Mouse (Mus musculus) T-helper 2 cell (primary cell): Measurements from ENCODE around the gene Acsbg1.
"Not testable (repeated sequence)": the region's sequence is repeated elsewhere in the genome, so short reads cannot be mapped to it uniquely, and the experiment has no call there.

ENCODE experiments used
- in situ Hi-C: fragments of 300-600 bp; cut with MboI, MseI; formaldehyde crosslinking; loops from one replicate; pipeline ENCODE4 v1.15.1; 2025; ENCODE audit warnings: high pct_unique_total_duplicates

Gene Acsbg1

DNA sequence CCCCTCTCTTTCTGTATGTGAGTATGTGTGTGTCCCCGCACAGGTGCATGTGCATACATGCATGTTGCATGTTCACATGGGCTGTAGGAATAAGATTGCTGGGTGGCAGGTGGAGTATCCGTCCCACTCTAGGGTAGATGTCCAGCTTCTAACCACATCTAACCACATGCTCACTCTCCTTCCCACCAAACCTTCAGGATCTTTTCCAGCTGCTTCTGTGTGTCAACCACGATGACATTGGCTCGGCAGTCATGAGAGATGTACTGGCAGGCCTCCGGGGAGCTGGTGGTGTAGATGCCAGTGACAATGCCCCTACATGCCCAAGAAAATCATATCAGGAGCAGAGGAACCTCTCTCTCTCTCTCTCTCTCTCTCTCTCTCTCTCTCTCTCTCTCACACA is 34.4 kb downstream of the Acsbg1 start:
- in situ Hi-C loops: loop anchor here (5.0 to 25.0 kb wide), 2 partner anchors 50 to 640 kb away; partner anchors contain the start of gene Elmod1

DNA sequence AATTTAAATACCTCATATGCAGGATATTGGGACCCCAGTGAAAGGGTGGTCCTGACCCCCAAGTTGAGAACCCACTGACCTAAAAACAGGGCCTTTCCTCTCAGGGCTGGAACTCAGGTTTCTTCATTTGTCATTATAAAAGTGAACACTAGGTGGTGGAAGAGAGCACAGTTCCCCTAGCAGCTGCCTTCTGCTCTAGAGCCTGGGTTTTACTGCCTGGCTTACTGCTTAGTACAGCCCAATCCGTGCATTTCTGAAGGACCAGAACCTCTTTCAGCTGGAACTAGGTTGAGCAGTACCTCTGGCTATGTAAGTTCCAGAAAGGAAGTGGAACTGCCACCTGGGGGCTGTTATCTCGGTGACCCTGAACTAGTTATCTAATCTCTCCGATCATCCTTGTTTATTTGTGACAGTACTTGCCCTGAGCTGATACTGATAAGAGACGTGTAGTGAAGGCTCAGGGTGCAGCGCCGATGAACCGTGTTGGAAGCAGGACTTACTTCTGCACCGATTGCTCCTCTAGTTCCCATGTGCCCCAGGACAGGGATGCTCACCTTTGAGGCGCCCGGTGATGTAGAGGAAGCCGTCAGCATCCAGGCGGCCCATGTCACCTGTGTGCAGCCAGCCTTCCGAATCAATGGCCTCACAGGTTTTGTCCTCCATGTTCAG is 47.4 kb downstream of the Acsbg1 start:
- in situ Hi-C loops: no loop called here

DNA sequence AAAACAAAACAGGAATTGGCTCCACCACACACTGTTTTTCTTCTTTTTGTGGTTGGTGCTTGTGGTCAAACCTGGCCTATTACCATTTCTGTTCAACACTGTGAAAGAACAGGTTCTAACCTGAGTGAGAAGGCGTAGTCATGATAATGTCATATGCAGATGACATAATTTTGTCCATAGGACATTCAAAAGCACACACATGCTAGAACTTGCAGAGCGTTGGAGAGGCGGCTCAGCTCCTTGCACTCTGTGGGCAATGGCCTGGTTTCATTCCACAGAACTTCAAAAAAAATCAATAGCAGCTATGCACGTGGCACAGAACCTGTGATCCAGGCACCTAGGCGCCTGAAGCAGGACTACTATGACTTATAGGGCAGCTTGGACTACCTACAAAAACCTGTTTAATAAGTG is 48.9 kb downstream of the Acsbg1 start:
- in situ Hi-C loops: no loop called here

DNA sequence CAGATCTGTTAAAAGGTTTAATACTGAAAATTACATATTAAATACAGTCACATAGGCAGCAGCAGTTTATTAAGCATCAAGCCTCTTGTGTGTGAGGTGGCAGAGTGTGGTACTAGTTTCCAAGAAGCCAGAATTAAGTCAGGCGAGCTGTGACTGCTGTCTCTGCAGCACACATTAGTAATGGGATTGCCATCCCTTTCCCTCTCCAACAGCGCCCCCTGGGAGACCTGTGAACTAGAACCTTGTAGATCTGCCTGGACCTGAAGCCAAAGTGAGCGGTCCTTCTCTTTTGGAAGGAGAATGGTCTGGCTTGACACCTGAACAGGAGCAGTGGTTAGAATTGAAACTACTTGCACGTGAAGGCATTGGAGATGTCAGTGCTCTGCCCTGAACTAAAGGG is 56.8 kb downstream of the Acsbg1 start:
- in situ Hi-C loops: no loop called here

DNA sequence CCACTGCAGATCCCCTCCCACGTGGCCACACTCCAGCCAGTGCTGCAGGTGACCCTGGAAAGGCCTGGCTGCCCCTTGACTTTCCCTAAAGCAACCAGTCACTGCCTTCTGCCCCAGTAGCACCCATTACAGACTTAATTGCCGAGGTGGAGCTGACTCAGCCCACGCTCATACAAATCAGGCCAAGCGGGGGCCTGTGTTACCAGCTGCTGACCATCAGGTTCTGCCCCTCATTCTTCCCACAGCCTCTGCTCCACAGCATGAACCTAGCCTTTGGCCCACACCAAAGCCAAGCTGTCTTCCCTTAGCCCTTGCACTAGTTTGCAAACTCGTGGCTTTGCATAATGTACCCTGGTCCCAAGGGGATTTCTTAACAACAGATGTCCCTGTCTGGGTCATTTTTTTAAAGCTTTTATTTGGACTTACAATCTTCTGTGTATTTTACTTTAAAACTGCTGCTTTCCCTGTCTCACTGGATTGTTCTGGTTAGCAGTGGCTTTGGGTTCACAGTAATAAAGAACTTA is 57.5 kb downstream of the Acsbg1 start:
- in situ Hi-C loops: no loop called here

DNA sequence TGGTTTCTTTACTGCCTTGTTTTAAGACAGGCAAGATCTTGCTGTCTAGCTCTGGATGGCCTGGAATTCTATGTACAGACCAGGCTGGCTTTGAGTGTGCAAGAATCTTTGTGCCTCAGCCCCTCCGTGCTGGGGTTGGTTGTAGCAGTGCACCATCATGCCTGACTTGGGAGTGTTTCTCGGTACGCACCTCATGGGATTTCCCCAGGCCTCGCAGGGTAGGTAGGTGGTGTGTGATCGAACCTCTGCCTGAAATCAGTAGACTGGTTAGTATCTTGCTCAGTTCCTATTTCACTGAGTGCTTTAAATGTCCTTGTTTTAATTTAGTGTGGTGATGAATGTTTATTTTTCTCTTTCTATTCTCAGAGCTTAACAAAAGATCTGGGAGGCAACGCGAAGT is 58.8 kb downstream of the Acsbg1 start:
- in situ Hi-C loops: no loop called here

DNA sequence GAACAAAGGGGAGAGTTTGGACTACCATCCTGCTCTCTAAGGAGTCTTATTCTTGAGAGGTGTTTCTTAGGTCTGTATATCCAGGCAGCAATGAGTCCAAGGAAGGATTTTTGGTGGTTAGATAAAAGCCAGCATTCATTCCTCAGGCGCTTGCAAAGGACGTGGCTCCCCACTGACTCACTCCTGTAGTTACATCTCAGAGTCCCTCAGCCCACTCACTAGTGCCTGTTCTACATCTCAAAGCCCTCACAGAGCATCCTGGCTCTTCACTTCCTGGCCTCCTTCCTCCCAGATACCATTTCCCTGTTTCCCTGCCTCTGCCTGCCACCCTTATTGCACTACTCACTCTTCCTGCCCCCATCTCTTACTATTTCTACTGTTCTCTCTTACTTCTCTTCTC is 59.3 kb downstream of the Acsbg1 start:
- in situ Hi-C loops: no loop called here

DNA sequence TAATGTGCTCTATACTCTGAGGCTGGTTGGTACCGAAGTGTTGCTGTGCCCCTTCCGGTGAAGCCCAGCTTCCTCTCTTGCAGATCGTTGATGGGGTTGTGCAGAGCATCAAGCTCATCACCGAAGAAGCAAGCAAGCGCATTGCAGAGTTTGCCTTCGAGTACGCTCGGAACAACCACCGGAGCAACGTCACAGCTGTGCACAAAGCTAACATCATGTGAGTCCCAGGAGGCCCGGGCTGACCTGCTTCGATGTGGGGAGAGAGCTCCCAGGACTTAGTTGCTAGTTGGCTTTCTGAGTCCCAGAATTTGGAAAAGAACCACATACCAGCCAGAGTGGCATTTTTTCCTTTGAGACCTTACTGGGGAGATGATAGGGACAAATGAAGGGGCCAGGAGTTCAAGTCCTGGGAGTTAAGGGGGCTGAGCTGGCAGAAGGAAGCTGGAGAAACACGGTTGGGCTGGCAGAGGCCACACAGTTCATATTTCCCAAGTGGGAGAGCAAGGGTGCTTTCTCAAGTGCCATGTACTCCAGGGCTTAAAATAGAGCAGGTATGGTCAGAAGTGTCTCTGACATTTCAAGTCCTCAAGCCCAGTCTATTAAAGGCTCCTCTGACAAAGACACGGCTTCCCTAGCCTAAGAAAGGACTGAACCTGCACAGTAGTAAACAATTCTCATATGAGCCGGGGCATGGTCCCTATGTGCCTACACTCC is 64.8 kb downstream of the Acsbg1 start:
- in situ Hi-C loops: no loop called here

DNA sequence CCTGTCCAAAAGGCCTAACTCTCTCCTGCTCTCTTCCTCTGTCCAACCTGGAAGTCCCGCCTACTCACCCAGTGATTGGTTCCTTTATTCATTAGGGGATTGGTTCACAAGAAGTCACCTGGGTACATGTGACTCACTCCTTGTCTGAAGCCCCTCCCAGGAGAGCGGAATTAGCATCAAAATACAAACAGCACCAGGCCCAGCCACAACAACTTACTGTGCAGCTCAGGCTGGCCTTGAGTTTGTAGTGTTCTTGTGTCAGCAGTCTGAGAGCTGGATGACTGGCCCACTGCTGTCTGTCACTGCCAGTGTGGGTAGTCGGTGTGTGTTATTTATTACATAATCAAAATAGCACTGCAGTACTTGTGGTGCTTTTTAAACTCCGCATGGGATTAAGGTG is 68.0 kb downstream of the Acsbg1 start:
- in situ Hi-C loops: not testable (repeated sequence)

DNA sequence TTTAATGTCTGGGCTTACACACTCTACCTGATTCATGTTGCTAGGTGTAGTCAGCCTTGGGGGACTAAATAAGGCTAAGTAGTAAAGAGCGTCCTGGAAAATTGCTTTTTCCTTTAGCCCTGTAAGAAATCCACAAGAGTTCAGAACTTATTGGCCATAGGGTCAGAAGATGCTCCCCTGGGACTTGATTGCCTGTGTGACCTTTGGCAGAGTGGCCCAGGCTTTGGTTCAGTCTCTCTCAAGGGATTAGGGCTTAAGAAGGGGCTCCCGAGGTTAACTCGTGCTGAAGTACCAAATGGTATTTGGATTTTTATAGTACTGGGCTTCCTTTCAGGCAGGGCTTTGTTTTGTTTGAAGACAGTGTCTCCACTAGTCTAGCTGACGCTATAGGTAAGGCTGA is 73.8 kb downstream of the Acsbg1 start:
- in situ Hi-C loops: no loop called here

DNA sequence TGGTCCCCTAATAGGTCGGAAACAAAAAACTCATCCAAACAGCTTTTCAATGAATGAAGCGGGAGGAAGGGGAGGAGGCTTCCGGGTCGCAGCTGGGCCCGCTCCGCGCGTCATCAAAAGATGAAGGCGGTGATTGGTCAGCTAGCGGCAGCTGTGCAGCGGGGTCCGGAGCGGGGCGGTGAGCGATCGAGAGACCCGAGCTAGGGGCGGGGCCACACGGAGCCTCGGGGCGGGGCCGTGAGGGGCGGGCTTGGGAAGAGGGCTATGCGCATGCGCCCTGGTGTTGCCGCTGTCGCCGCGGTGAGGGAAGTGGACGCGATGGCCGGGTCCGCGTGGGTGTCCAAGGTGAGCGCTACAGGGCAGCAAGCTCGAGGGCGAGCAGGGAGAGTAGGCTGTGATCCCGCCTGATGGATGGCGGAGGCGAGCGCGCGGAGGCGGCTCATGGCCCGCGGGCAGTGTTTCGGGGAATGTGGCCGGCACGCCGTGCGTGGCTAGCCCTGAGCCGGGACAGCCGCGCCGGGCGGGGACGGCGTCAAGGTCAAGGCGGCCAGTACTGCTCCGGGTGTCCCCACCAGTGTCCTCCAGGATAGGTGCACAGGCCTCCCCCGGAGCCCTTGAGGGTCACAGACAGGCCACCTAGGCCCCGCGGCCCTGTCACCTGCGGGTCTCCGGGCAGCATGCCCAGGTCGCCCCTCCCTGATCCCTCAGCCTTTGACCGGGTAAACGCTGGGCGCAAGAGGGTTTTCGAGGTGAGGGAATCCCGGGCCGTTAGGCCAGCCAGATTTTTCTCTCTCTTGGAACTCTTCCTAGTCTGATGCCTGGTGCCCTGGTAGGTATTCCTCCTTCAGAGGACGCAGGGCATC is 75.2 kb downstream of the Acsbg1 start, which contains the start of gene Idh3a:
TSS of gene Idh3a (plus strand) at position 136 of the 863 bp plus-strand sequence.
- in situ Hi-C loops: no loop called here

DNA sequence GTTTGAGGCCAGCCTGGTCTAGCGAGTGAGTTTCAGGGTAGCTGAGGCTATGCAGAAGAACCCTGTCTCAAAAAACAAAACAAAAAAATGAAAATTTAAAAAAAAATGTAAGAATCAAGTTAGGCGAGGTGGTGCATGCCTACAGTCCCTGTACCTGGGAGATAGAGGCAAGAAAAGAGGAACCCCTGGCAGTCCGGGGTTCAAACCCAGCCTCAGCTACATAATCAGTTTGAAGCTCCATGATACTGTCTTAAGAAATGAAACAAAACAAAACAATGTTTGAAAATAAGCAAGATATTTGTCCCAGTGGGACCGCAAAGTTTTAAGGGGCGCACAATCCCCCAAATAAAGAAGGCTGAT is 75.9 kb downstream of the Acsbg1 start:
- in situ Hi-C loops: no loop called here

DNA sequence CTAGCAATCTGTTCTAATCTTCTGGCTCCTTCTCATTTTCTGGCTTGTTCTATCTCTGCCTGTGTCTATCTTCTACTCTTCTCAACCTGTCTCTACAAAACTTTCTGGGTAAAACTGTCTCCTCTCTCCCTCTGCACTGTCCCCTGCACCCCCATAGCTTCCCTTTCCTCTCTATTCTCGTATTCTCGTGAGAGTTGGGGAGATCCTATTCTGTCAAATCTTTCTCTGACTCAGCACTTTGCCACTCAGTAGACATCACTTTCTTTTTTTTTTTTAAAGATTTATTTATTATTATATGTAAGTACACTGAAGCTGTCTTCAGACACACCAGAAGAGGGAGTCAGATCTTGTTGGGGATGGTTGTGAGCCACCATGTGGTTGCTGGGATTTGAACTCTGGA is 77.5 kb downstream of the Acsbg1 start:
- in situ Hi-C loops: not testable (repeated sequence)

DNA sequence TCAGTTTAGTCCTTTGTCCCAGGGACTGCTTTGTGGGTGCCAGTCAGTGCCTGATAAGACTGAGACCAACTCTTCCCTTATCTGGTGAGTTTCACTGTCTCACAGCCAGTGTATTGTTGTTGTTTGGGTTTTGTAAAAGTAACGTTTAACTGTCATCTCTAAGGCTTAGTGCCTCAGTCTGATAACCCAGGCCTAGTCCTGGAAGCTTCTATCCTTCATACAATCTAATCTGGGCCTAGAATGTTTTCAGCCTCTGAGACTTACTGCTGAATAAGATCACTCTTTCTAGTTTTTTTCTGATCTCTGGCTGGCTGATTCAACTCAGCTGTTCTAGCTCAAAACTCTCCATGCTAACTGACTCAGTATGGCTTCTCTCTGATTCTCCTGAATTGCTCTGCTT is 78.0 kb downstream of the Acsbg1 start:
- in situ Hi-C loops: no loop called here

DNA sequence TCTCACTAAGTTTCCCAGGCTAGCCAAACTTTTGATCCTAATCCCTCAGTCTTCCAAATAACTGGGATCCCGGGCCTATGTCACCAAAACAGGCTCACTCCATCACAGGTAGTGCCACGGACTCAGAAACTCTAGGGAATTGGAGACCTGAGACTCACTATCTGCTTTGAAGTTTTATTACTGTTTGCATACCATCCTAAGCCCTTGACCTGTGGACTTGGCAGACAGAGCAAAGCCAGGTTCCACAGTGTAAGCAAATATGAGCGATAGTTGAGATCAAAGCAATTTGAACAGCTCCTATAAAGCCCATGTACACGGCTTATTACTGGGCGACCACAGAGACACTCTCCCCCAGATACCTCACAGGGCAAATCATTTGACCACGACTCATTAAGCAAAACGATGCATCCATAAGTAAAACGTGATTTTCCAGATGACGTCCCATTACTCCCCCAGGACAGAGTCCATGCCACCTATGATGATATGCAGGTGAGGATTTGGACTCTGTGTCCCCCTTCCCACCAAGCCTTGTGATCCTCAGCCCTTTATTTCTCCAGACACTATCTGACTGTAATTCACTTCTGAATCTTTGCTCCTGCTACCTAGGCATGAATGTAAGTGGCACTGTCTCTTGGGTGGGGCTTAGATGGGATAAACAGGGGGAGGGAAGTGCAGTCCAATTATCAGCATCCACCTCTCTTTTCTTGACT is 90.4 kb downstream of the Acsbg1 start:
- in situ Hi-C loops: no loop called here

DNA sequence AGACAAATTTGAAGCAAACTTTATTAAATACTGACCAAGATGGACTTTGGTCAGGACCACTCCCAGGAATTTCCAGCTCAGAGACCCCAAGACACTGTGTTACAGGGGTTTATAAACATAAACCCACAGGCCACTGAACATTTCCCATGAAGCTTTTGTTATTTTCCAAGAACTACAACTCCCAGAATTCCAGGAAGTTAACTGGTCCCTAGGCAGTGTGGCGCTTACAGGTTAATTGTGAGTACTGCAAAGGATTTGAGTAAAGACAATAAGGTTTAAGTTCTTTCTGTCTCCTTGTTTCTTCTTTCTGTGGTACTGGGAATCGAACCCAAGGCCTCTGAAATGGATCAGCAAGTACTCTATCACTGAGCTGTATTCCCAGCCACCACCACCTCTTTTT is 92.9 kb downstream of the Acsbg1 start:
- in situ Hi-C loops: no loop called here

DNA sequence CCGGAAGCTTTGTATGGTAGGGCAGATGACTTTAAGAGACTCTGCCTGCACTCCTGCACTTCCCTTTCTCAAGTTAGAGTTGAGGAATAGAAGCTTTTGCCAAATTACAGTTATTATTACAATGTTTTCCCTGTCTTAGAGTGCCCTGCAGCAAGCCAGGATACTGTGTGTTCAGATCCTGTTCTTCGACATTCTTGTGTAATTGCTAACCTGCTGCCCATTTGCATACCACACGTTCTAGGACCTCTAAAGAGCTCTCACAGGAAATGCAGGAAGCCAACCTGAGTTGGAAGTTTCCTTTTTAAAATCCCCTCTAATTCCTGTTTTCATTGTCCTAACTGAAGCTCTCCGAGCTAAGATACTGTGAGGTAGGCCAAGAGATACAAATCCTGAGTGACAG is 94.7 kb downstream of the Acsbg1 start:
- in situ Hi-C loops: no loop called here

DNA sequence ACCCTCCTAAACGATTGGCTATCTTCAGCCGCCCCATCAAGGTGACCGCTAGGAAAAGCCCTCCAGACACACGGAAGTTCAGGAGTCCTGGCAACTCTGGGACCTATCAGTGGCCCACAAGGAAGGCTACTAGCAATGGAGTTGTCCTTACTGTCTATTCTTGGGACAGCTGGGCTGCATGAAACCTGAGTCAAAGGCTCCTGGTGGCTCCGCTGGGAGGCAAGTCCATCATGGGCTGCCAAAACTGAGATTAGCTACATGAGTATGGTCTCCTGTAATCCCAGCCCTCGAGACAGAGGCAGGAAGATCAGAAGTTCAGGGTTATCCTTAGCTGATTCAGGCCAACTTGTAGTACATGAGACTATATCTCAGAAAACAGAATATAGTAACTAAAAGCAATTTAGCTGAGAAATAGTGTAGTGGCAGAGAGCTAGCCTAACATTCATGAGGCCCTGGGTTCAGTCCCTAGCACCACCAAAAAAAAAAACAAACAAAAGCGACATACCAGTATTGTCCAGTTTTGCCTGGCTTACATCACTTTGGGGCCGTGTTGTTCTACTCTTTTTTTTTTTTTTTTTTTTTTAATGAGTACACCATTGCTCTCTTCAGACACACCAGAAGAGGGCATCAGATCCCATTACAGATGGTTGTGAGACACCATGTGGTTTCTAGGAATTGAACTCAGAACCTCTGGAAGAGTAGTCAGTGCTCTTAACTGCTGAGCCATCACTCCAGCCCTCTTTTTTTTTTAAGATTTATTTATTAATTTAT is 100.7 kb downstream of the Acsbg1 start:
- in situ Hi-C loops: no loop called here

DNA sequence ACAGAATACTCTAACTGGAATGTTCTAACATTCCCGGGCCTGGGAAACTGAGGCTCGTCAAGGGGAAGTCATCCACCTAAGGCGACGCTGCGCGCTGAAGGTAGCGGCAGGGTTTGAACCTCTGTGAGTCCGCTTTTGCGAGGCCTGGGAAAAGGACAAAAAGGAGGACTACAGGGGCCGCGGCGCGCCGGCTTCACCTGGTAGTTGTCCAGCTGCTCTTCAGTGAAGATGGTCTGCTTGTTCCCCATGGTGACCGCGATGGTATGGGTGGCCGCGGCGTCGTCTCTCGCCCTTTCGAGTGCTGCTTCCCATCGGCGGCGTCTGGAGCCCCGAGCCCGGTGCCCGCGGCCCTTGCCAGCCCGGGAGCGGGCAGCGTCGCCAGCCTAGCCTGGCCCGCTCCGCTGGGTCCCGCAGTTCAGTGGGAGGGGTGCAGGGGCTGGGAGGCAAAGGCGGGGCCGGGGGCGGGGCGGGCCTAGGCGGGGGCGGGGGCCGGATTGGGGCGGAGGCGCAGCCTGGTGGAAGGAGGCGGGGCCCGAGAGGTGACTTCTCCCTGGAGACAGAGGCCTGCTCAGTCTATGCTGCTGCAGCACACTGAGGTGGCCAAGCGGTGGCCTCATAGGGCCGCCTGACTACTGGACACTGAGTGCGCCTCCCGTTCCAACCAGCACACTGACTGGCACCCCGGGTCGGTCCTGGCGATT is 101.7 kb downstream of the Acsbg1 start, which contains the start of gene Cib2:
TSS of gene Cib2 (minus strand) at position 448 of the 701 bp plus-strand sequence.
- in situ Hi-C loops: no loop called here

DNA sequence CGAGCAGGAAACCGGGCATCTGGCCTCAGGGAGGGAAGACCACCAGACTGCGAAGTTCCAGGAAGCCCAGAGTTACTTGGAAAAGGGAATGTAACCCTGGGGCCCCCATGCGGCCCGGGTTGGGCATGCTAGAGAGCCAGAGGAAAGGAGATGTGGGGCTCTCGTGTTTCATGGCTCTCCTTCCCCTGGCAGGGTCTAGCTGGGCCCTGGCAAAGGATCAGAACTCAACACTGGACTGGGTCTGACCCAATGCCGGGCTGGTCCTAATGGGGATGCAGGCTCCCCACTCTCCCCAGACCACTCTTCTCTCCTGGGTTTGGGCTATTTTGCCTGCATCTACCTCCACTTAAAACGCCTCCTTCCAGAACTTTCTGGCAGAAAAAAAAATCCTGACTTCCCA is 102.9 kb downstream of the Acsbg1 start:
- in situ Hi-C loops: no loop called here
